Mouse (Mus musculus) bone marrow, adult 2 months (tissue): ENCODE measurements around the gene Ankfn1.

Source experiments
- CTCF ChIP-seq: fragments of 200-500 bp; IDR thresholded peaks from 2 replicates; pipeline ENCODE4 v1.5.1; 2011; ENCODE audit warnings: low read length, control low read depth; ENCODE audit not compliant: control insufficient read depth, insufficient read depth
- POLR2A ChIP-seq: fragments of 200-500 bp; IDR thresholded peaks from 2 replicates; pipeline ENCODE4 v1.6.1; 2011; ENCODE audit warnings: low read depth, mild to moderate bottlenecking, control low read depth, low read length, borderline replicate concordance; ENCODE audit not compliant: control insufficient read depth

DNA sequence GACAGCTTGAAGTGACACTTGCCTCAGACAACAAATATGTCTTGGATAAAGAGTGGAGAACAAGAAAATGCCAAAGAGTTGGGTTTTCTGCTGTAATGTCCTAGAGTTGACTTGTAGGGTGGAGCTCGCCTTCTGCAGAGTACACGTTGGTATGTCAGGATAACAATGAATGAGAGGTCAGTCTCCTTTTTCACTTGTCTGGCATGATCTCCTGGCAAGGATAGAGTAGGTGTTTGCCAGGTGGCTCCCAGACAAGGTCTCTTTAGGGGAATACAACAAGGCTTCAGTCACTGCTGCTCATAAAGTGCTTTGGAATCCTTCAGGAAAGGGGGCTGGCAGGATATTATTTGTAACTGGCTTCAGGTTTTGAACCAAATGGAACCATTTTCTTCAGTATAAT lies 388.6 kb downstream of the Ankfn1 start:
- TF ChIP-seq CTCF (no peak), POLR2A (no peak)
